In the genomic region with DNA sequence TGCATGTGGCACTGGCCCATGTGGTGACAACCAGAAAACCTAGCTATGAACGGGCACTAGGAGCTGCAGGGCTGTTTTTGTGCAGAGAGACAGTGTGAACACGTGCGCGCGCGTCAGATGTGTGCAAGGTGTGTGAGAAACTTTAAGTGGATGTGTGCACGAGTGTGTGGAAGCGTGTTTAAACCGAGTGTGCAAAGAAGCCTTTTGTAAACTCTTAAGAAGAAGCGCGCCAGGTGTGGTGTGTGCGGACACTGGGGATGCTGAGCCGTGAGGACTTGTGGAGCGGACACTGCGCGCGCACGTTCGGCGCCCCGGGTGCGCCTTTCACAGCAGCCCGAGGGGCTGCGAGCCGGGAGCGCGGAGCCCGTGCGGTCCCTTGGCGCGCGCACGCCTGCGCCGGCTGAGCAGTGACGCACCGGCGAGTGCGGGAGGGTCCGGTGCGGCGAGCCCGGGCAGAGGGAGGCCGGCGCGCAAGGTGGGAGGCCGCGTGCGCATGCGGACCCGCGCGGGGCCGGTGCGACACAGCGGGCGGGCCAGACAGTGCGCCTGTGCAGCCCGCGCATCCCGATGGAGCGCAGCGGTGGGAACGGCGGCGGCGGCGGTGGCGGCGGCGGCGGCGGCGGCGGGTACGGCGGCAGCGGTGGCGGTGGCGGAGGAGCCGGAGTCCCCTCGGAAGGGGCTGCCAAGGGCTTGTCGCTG, we compare ENCODE assay signal across 8 mouse cellular contexts. TPM values are rescaled to one million over a fixed set of nuclear protein-coding genes. Genes with fewer than 3 reads are reported as not detected.
DNase-seq lines count a peak whose midpoint lies in the region; ATAC-seq lines count a peak whose summit lies in the region.

A gene (plus strand): TSS at position 443 of the 699 bp plus-strand sequence.

- H3K27ac ChIP-seq in midbrain, embryonic 11.5 days (ENCODE audit: low read depth, low read length) = no peak within 1 kb of the TSS
- no peak within 1 kb of the TSS for H3K27ac ChIP-seq in stomach, embryonic 16.5 days (ENCODE audit: low read length)

- H3K4me1 ChIP-seq in midbrain, embryonic 11.5 days (ENCODE audit: control insufficient read depth, insufficient read depth, low read length) = no peaks in the 10 kb centered on the region
- H3K4me1 ChIP-seq in stomach, embryonic 16.5 days (ENCODE audit: control insufficient read depth, insufficient read depth, low read length) = no peaks in the 10 kb centered on the region

- WGBS in midbrain, embryonic 11.5 days = 12% methylated on average over 56 of the region's 83 CpGs
- WGBS in stomach, embryonic 16.5 days = 16% methylated on average over 55 of the region's 83 CpGs

- peak; percentile 14 for DNase-seq in ovary, postnatal 36 days (ENCODE audit: low spot score)
- no peak for DNase-seq in ovary, postnatal 14 days (ENCODE audit: low spot score)
- DNase-seq in cerebellum, postnatal 14 days = peak; percentile 66 to 76
- DNase-seq in left cerebral cortex, adult 18-20 months (ENCODE audit: low spot score in 2 of 2) = peak; percentile 56 to 72
- peak; percentile 90 for DNase-seq in midbrain, embryonic 11.5 days (ENCODE audit: low spot score, missing footprints)
- no peak for DNase-seq in gastrocnemius, postnatal 4 days (ENCODE audit: low spot score in 2 of 2)

- H3K4me3 ChIP-seq in midbrain, embryonic 11.5 days (ENCODE audit: low read depth, low read length) = peak within 1 kb of the TSS; percentile 56
- H3K4me3 ChIP-seq in stomach, embryonic 16.5 days (replicated peaks; ENCODE audit: low read length) = peak within 1 kb of the TSS; percentile 53

- no peaks in the 10 kb centered on the region for H3K36me3 ChIP-seq in midbrain, embryonic 11.5 days (ENCODE audit: control insufficient read depth, insufficient read depth, low read length)
- no peaks in the 10 kb centered on the region for H3K36me3 ChIP-seq in stomach, embryonic 16.5 days (ENCODE audit: control insufficient read depth, insufficient read depth, low read length)

- ATAC-seq in granulocyte monocyte progenitor cell, adult 5-6 weeks (replicated peaks; ENCODE audit: poor library complexity, severe bottlenecking) = peak; percentile 64
- ATAC-seq in midbrain, embryonic 11.5 days (ENCODE audit: low FRiP score) = peak; percentile 95
- ATAC-seq in stomach, embryonic 16.5 days (ENCODE audit: insufficient read depth, low FRiP score) = peak; percentile 76; the same call in 1 of the 2 replicates

- no peaks in the 10 kb centered on the region; the same call in 1 of the 2 replicates for H3K27me3 ChIP-seq in midbrain, embryonic 11.5 days (ENCODE audit: control insufficient read depth, insufficient read depth, low read length)
- H3K27me3 ChIP-seq in stomach, embryonic 16.5 days (ENCODE audit: control insufficient read depth, insufficient read depth, low read length) = peaks cover 16% of the 10 kb centered on the region

- peak within 1 kb of the TSS; percentile 78 for H3K4me2 ChIP-seq in midbrain, embryonic 11.5 days
- H3K4me2 ChIP-seq in stomach, embryonic 16.5 days (ENCODE audit: low read depth, low read length) = peak within 1 kb of the TSS; percentile 91

- no peaks in the 10 kb centered on the region for H3K9me3 ChIP-seq in midbrain, embryonic 11.5 days (ENCODE audit: control insufficient read depth, low read length)
- no peaks in the 10 kb centered on the region for H3K9me3 ChIP-seq in stomach, embryonic 16.5 days (replicated peaks; ENCODE audit: control insufficient read depth, low read length)

- peak within 1 kb of the TSS; percentile 47 for H3K9ac ChIP-seq in midbrain, embryonic 11.5 days (ENCODE audit: low read length)
- H3K9ac ChIP-seq in stomach, embryonic 16.5 days (ENCODE audit: low read length) = peak within 1 kb of the TSS; percentile 26; the same call in 1 of the 2 replicates

RNA-seq across cellular contexts. Expression of the gene that starts here (rescaled TPM):
- total RNA-seq in granulocyte monocyte progenitor cell, adult 5-6 weeks (2014; fragmentation: Nextera tagmentation) = not detected in 2 replicates
- 0.09 TPM in 1 of 2 replicates, not detected in the other for total RNA-seq in granulocyte monocyte progenitor cell, adult 5-6 weeks (2017)
- total RNA-seq in left cerebral cortex, adult 18-20 months (2021) = 100 to 1,000 TPM; 112 to 127 TPM
- polyA plus RNA-seq in midbrain, embryonic 11.5 days (2014; fragmentation: Nextera tagmentation; extraction: Ambion mirVana) = 13.5 and 14.3 TPM in 2 replicates
- 2.0 and 2.1 TPM in 2 replicates for polyA plus RNA-seq in stomach, embryonic 16.5 days (2015; fragmentation: Nextera tagmentation; extraction: Ambion mirVana)
- total RNA-seq in gastrocnemius, postnatal 4 days (2021) = under 1 TPM; 0.16 to 0.69 TPM

Comparison
In these comparisons a context has a peak if more than half of its experiments do, and no peak if none do; other contexts are left out.
1. RNA of the gene that starts here (total RNA-seq): 112 to 127 TPM in left cerebral cortex, adult 18-20 months; 0.16 to 0.69 TPM in gastrocnemius, postnatal 4 days and 0.09 TPM in granulocyte monocyte progenitor cell, adult 5-6 weeks; every median in the first group is over 10 times any median in the second.
2. DNase-seq: peak in ovary, postnatal 36 days (single experiment), cerebellum, postnatal 14 days (2 of 2), left cerebral cortex, adult 18-20 months (2 of 2) and midbrain, embryonic 11.5 days (single experiment); none in ovary, postnatal 14 days (single experiment) and gastrocnemius, postnatal 4 days (0 of 2).
3. Peak in ATAC-seq in granulocyte monocyte progenitor cell, adult 5-6 weeks; RNA of the gene not detected or under 1 TPM.
4. Peak in every context shown above with its lines, with median percentiles within 50 percentile points of each other: ATAC-seq.